Mouse (Mus musculus): ENCODE measurements at regions not wholly inside any gene's neighbourhood (a gene's known extent, or its start where the extent isn't known, plus 50 kb on each side); places are given as distances from the start of the nearest gene placed in this dataset.

GRCm38 (mm10) chr17:15311822-15312221, 64.8 kb downstream of the Dll1 start:
- DNase-seq: no peak

DNA sequence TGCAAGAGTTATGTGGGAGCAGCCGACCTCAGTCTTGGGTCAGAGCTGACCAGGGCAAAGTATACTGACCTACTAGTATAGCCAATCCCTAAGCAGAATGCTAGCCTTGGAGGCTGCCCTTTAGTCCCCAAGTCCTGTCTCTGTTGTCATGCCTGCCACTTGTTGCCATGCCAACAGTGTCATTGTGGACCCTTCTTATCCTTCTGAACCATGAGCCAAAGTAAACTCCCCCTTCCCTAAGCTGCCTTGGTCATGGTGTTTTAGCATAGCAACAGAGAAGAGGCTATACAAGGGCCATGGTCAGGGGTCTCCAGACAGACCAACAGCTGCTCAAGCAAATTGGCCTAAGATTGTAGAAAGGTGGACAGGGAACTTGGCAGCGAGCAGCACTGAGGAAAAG, 66.2 kb downstream of the Dll1 start:
- DNase-seq: no peak

- no peak for DNase-seq
Measured at GRCm38 (mm10) chr17:15302110-15302509, 74.6 kb downstream of the Dll1 start.

- no peak for DNase-seq
Measured at GRCm38 (mm10) chr17:15299743-15300371, 76.8 kb downstream of the Dll1 start.

- no peak for DNase-seq
Measured at GRCm38 (mm10) chr17:15294165-15294585, 82.5 kb downstream of the Dll1 start.

GRCm38 (mm10) chr17:15292490-15293070, 84.1 kb downstream of the Dll1 start:
- no peak for DNase-seq

GRCm38 (mm10) chr17:15291626-15292025, 85.0 kb downstream of the Dll1 start:
- DNase-seq: no peak

- DNase-seq: no peak
Measured at GRCm38 (mm10) chr17:15290326-15290725, 86.3 kb downstream of the Dll1 start.

- DNase-seq: no peak
Measured at GRCm38 (mm10) chr17:15289062-15289461, 87.6 kb downstream of the Dll1 start.

GRCm38 (mm10) chr17:15288640-15289039, 88.0 kb downstream of the Dll1 start:
- no peak for DNase-seq

- DNase-seq: no peak
Measured at GRCm38 (mm10) chr17:15286596-15286995, 90.1 kb downstream of the Dll1 start.

GRCm38 (mm10) chr17:15285399-15286043, 91.2 kb downstream of the Dll1 start:
- peak; percentile 96 for DNase-seq

GRCm38 (mm10) chr17:15269905-15270304, 106.8 kb downstream of the Dll1 start:
- no peak for DNase-seq

GRCm38 (mm10) chr17:15269056-15269612, 107.5 kb downstream of the Dll1 start:
- DNase-seq: peak; percentile 43

GRCm38 (mm10) chr17:15267721-15268120, 109.0 kb downstream of the Dll1 start:
- no peak for DNase-seq

- no peak for DNase-seq
Measured at GRCm38 (mm10) chr17:15259427-15260101, 117.1 kb downstream of the Dll1 start.

DNA sequence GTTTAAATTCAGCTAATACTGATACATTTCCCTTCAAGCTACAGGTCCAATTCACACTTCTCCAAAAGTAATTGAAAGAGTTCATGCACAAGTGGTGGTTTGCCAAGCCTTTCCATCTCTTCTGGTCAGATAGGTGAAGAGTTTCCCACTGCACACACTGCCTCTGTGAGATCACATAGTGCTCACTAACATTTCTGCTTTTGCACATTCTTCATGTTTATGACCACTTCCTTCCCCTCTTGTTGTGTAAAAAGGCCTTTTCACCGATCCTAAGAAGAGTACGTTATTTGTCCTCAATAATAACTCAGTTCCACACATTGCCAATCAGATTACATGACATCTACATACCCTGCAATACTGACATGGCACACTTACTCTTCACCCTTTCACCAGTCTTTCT, 120.8 kb downstream of the Dll1 start:
- DNase-seq: no peak

GRCm38 (mm10) chr17:15253785-15254184, 122.9 kb downstream of the Dll1 start:
- DNase-seq: no peak

- no peak for DNase-seq
Measured at GRCm38 (mm10) chr17:15253271-15253670, 123.4 kb downstream of the Dll1 start.

GRCm38 (mm10) chr17:15252187-15252586, 124.5 kb downstream of the Dll1 start:
- DNase-seq: no peak

GRCm38 (mm10) chr17:15251641-15252040, 125.0 kb downstream of the Dll1 start:
- no peak for DNase-seq

DNA sequence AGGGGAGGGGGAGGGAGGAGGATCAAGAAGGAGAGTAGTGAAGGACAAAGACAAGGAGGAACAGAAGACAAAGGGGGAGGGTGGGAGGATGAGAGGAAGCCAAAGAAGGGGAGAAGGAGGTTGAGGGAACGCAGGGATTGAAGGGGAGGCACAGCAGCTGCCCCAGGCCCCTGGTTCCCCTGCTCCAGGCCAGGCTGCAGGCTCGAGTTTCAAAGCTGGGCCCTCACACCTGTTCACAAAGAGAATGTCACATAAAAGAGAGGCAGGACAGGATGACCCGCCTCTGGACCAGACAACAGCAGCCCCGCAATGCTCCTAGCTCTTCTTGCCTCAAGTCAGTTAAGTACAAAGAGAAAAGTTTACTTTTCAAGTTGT, 128.3 kb downstream of the Dll1 start:
- DNase-seq: no peak

Data from kidney, postnatal 14 days (tissue).